In the genomic region with DNA sequence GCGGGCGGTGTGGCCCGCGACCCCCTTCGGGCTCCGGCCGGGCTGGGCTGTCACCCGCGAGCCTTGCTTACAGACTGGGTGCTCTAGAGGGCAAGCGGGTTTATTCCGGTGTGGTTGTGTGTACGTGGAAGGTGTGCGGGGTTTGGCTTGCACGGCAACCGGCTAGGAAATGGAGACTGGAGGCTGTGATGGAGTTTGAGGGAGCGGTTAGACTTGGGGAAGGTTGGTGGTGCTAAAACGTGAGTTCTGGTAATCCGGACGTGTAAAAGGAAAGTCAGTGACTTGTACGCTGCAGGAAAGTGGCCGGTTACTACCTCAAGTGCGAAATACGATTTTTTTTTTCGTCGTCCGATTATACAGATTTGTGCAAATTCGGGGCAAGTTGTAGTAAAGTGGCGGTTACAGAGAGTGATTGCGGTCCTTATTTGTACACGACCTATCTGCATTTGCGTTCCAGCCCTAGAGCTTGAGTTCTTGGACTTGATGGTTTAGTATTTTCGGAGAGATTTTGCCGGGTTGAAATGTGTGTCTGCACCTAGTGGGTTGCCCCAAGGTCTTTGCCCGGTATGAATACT, we compare ENCODE assay signal across 8 mouse cellular contexts. TPM values are rescaled to one million over a fixed set of nuclear protein-coding genes. Genes with fewer than 3 reads are reported as not detected.
DNase-seq lines count a peak whose midpoint lies in the region; ATAC-seq and TF ChIP-seq lines count a peak whose summit lies in the region.

No protein-coding gene starts in this region.

- TF ChIP-seq RAD21 in CH12.LX (IDR thresholded peaks at IDR 0.05; ENCODE audit: low read depth, low read length), result no peak

- peaks cover 19% of the 10 kb centered on the region for H3K36me3 ChIP-seq in heart, embryonic 11.5 days (ENCODE audit: control insufficient read depth, insufficient read depth, low read length)
- peaks cover 37 to 48% of the 10 kb centered on the region in 2 experiments for H3K36me3 ChIP-seq in CH12.LX (replicated peaks in 1 of 2; ENCODE audit: control insufficient read depth in 1 of 2, insufficient read depth in 1 of 2, low read length in 1 of 2)
- H3K36me3 ChIP-seq in intestine, embryonic 16.5 days (ENCODE audit: control insufficient read depth, insufficient read depth, low read length), result peaks cover 19% of the 10 kb centered on the region
- H3K36me3 ChIP-seq in midbrain, embryonic 11.5 days (ENCODE audit: control insufficient read depth, insufficient read depth, low read length), result peaks cover 22% of the 10 kb centered on the region

- peaks cover 9% of the 10 kb centered on the region for H3K4me1 ChIP-seq in heart, embryonic 11.5 days (ENCODE audit: control insufficient read depth, insufficient read depth, low read length)
- H3K4me1 ChIP-seq in CH12.LX (ENCODE audit: control insufficient read depth in 1 of 2, insufficient read depth in 2 of 2), result peaks cover 4 to 26% of the 10 kb centered on the region in 2 experiments; a peak in 2 of 4 replicates
- 0 out of 2 replicates have a peak, but pooled peaks cover 2% of the 10 kb centered on the region for H3K4me1 ChIP-seq in embryonic fibroblast, embryonic 13.5 days (ENCODE audit: control insufficient read depth, insufficient read depth, low read length)
- peaks cover 9% of the 10 kb centered on the region for H3K4me1 ChIP-seq in intestine, embryonic 16.5 days (ENCODE audit: control insufficient read depth, insufficient read depth, low read length)
- H3K4me1 ChIP-seq in midbrain, embryonic 11.5 days (ENCODE audit: control insufficient read depth, insufficient read depth, low read length), result peaks cover 10% of the 10 kb centered on the region

- DNase-seq in heart, adult 9 months (ENCODE audit: low spot score in 2 of 2), result no peak
- no peak for DNase-seq in CH12.LX (ENCODE audit: extremely low read depth)
- peak; percentile 93 for DNase-seq in midbrain, embryonic 11.5 days (ENCODE audit: low spot score, missing footprints)
- no peak for DNase-seq in urinary bladder, adult 18-20 months (ENCODE audit: low spot score in 2 of 2)
- DNase-seq in spleen, postnatal 14 days (ENCODE audit: low spot score in 2 of 2), result no peak

- no peak for TF ChIP-seq POLR2A in CH12.LX (IDR thresholded peaks at IDR 0.05; ENCODE audit: low read depth, low read length)
- TF ChIP-seq POLR2A in embryonic fibroblast, embryonic 13.5 days (IDR thresholded peaks at IDR 0.05; ENCODE audit: low read depth, low read length), result no peak

- under 1% methylated on average over 34 of the region's 34 CpGs for WGBS in heart, embryonic 11.5 days (ENCODE audit: insufficient replicate concordance)
- 0% methylated on average over 34 of the region's 34 CpGs for WGBS in intestine, embryonic 16.5 days
- under 1% methylated on average over 34 of the region's 34 CpGs for WGBS in midbrain, embryonic 11.5 days

- H3K9ac ChIP-seq in heart, embryonic 11.5 days (ENCODE audit: low read depth, low read length), result peak overlapping the region; percentile 100
- peak overlapping the region; percentile 95 for H3K9ac ChIP-seq in CH12.LX (ENCODE audit: insufficient read depth, low read depth)
- H3K9ac ChIP-seq in intestine, embryonic 16.5 days (ENCODE audit: low read depth, low read length), result peak overlapping the region; percentile 97
- H3K9ac ChIP-seq in midbrain, embryonic 11.5 days (ENCODE audit: low read length), result peak overlapping the region; percentile 97

- H3K27ac ChIP-seq in heart, embryonic 11.5 days (ENCODE audit: low read depth, low read length), result peak overlapping the region; percentile 90
- peak overlapping the region; percentile 53 for H3K27ac ChIP-seq in CH12.LX (ENCODE audit: insufficient read depth, low read depth)
- peak overlapping the region; percentile 34; the same call in 1 of the 2 replicates for H3K27ac ChIP-seq in embryonic fibroblast, embryonic 13.5 days (ENCODE audit: insufficient read depth, low read length)
- peak overlapping the region; percentile 72 for H3K27ac ChIP-seq in intestine, embryonic 16.5 days (ENCODE audit: low read length)
- peak overlapping the region; percentile 81 for H3K27ac ChIP-seq in midbrain, embryonic 11.5 days (ENCODE audit: low read depth, low read length)

- peaks cover 27% of the 10 kb centered on the region for H3K79me2 ChIP-seq in CH12.LX (replicated peaks; ENCODE audit: control insufficient read depth, extremely low read depth, insufficient read depth, poor library complexity, severe bottlenecking)

- H3K4me3 ChIP-seq in heart, embryonic 11.5 days (ENCODE audit: low read depth, low read length), result peak overlapping the region; percentile 94
- H3K4me3 ChIP-seq in CH12.LX (replicated peaks in 1 of 3; ENCODE audit: low read depth in 2 of 3, low read length in 2 of 3, poor library complexity in 1 of 3), result peak overlapping the region; percentile 83 to 100 (median 99)
- H3K4me3 ChIP-seq in embryonic fibroblast, embryonic 13.5 days (ENCODE audit: insufficient read depth, low read length), result peak overlapping the region; percentile 96
- peak overlapping the region; percentile 79 for H3K4me3 ChIP-seq in intestine, embryonic 16.5 days (ENCODE audit: low read length)
- H3K4me3 ChIP-seq in midbrain, embryonic 11.5 days (ENCODE audit: low read depth, low read length), result peak overlapping the region; percentile 90

- in situ Hi-C loops in CH12.LX (cut with MboI; ENCODE audit: low pct_ligation_motif_present, low pct_unique_long_range_greater_than_20kb, low sequenced_read_pairs), result no loop called here

- no peaks in the 10 kb centered on the region for H3K27me3 ChIP-seq in heart, embryonic 11.5 days (ENCODE audit: control insufficient read depth, insufficient read depth, low read length)
- no peaks in the 10 kb centered on the region for H3K27me3 ChIP-seq in CH12.LX (replicated peaks)
- no peaks in the 10 kb centered on the region for H3K27me3 ChIP-seq in intestine, embryonic 16.5 days (replicated peaks; ENCODE audit: control insufficient read depth, insufficient read depth, low read length)
- H3K27me3 ChIP-seq in midbrain, embryonic 11.5 days (ENCODE audit: control insufficient read depth, insufficient read depth, low read length), result no peaks in the 10 kb centered on the region

- H3K9me3 ChIP-seq in heart, embryonic 11.5 days (replicated peaks; ENCODE audit: control insufficient read depth, low read length), result no peaks in the 10 kb centered on the region
- H3K9me3 ChIP-seq in CH12.LX (replicated peaks; ENCODE audit: low read length), result no peaks in the 10 kb centered on the region
- H3K9me3 ChIP-seq in intestine, embryonic 16.5 days (ENCODE audit: control insufficient read depth, low read length), result no peaks in the 10 kb centered on the region
- no peaks in the 10 kb centered on the region for H3K9me3 ChIP-seq in midbrain, embryonic 11.5 days (ENCODE audit: control insufficient read depth, low read length)

- peak; percentile 15; the same call in 1 of the 2 replicates for ATAC-seq in heart, embryonic 11.5 days (replicated peaks; ENCODE audit: insufficient number of reproducible peaks, low FRiP score, low TSS enrichment)
- ATAC-seq in intestine, embryonic 16.5 days, result peak; percentile 48
- peak; percentile 51; the same call in 1 of the 2 replicates for ATAC-seq in midbrain, embryonic 11.5 days (ENCODE audit: low FRiP score)

- dilution Hi-C loops in CH12.LX (cut with MboI; ENCODE audit: extremely low pct_ligation_motif_present, extremely low pct_unique_long_range_greater_than_20kb, low sequenced_read_pairs), result no loop called here

- TF ChIP-seq EP300 in CH12.LX (IDR thresholded peaks at IDR 0.05; ENCODE audit: low read length), result no peak

- no peak for TF ChIP-seq CTCF in CH12.LX (conservative IDR thresholded peaks at IDR 0.05 in 1 of 2, IDR thresholded peaks at IDR 0.05 in 1 of 2; ENCODE audit: low read depth in 2 of 2, low read length in 2 of 2)
- TF ChIP-seq CTCF in embryonic fibroblast, embryonic 13.5 days (IDR thresholded peaks at IDR 0.05; ENCODE audit: borderline replicate concordance, insufficient read depth, low read length), result no peak

- H3K4me2 ChIP-seq in heart, embryonic 11.5 days, result peak overlapping the region; percentile 92
- peak overlapping the region; percentile 81 for H3K4me2 ChIP-seq in CH12.LX (ENCODE audit: insufficient read depth, low read depth, poor library complexity, severe bottlenecking)
- H3K4me2 ChIP-seq in intestine, embryonic 16.5 days (ENCODE audit: low read depth, low read length), result peak overlapping the region; percentile 90
- H3K4me2 ChIP-seq in midbrain, embryonic 11.5 days, result peak overlapping the region; percentile 79

TF ChIP-seq in CH12.LX, 34 proteins besides CTCF, POLR2A, EP300 and RAD21:
- TF ChIP-seq MYC (IDR thresholded peaks at IDR 0.05; ENCODE audit: low read depth, low read length), result no peak
- no peak for TF ChIP-seq E2F4 (IDR thresholded peaks at IDR 0.05; ENCODE audit: insufficient replicate concordance, low read depth, low read length)
- no peak for TF ChIP-seq JUN (IDR thresholded peaks at IDR 0.05; ENCODE audit: insufficient read depth, low read depth, low read length)
- no peak for TF ChIP-seq PAX5 (IDR thresholded peaks at IDR 0.05; ENCODE audit: low read length)
- TF ChIP-seq TBP (conservative IDR thresholded peaks at IDR 0.05; ENCODE audit: low read depth, low read length), result no peak
- TF ChIP-seq RCOR1 (conservative IDR thresholded peaks at IDR 0.05; ENCODE audit: low read depth, low read length), result no peak
- TF ChIP-seq MEF2A (IDR thresholded peaks at IDR 0.05; ENCODE audit: borderline replicate concordance, low read depth, low read length), result no peak
- TF ChIP-seq HCFC1 (IDR thresholded peaks at IDR 0.05; ENCODE audit: low read depth, low read length), result no peak; the same call in 1 of the 2 replicates
- no peak for TF ChIP-seq USF2 (conservative IDR thresholded peaks at IDR 0.05; ENCODE audit: low read depth, low read length)
- TF ChIP-seq USF1 (IDR thresholded peaks at IDR 0.05; ENCODE audit: low read depth, low read length), result no peak
- TF ChIP-seq CHD2 (IDR thresholded peaks at IDR 0.05; ENCODE audit: low read length), result no peak
- no peak for TF ChIP-seq TCF12 (IDR thresholded peaks at IDR 0.05; ENCODE audit: low read depth, low read length)
- no peak for TF ChIP-seq SMC3 (IDR thresholded peaks at IDR 0.05; ENCODE audit: low read depth, low read length)
- TF ChIP-seq ELF1 (IDR thresholded peaks at IDR 0.05; ENCODE audit: low read depth, low read length), result no peak
- TF ChIP-seq NRF1 (IDR thresholded peaks at IDR 0.05; ENCODE audit: low read depth, low read length), result no peak

RNA-seq across cellular contexts. Expression of a gene that starts 0.7 kb away (rescaled TPM):
- 408 and 438 TPM in 2 replicates for polyA plus RNA-seq in heart, embryonic 11.5 days (2014; fragmentation: Nextera tagmentation; extraction: Ambion mirVana)
- total RNA-seq in CH12.LX (2012; rRNA removed) (1,766 and 2,121 TPM in 2 replicates), CH12.LX (2014; rRNA removed) (1,044 and 1,145 TPM in 2 replicates)
- polyA plus RNA-seq in CH12.LX (2012; ENCODE audit: insufficient read length, low read depth), result 795 and 949 TPM in 2 replicates
- polyA plus RNA-seq in embryonic fibroblast, embryonic 13.5 days (2011; ENCODE audit: insufficient read length, low read depth, missing spikeins), result 1,424 and 1,489 TPM in 2 replicates
- polyA plus RNA-seq in intestine, embryonic 16.5 days (2015; fragmentation: Nextera tagmentation; extraction: Ambion mirVana), result 426 and 432 TPM in 2 replicates
- polyA plus RNA-seq in midbrain, embryonic 11.5 days (2014; fragmentation: Nextera tagmentation; extraction: Ambion mirVana), result 430 and 474 TPM in 2 replicates

Comparison
In these comparisons a context has a peak if more than half of its experiments do, and no peak if none do; other contexts are left out.
1. H3K27ac ChIP-seq: peak in every context shown above with its lines; median percentile 90 in heart, embryonic 11.5 days; 81 in midbrain, embryonic 11.5 days; 72 in intestine, embryonic 16.5 days; 53 in CH12.LX; 34 in embryonic fibroblast, embryonic 13.5 days.